Mouse (Mus musculus) bone marrow macrophage, adult 2 months (primary cell): ENCODE measurements around the gene Acot13. TPM values are rescaled to one million over a fixed set of nuclear protein-coding genes. Genes with fewer than 3 reads are reported as not detected.
"Not testable (repeated sequence)": the region's sequence is repeated elsewhere in the genome, so short reads cannot be mapped to it uniquely, and the experiment has no call there.

Experiments
- H3K27ac ChIP-seq: 2 replicates; pipeline ENCODE4 v1.5.1; 2012; ENCODE audit warnings: low read depth, low read length; ENCODE audit not compliant: insufficient read depth
- H3K4me1 ChIP-seq: 2 replicates; pipeline ENCODE4 v1.6.1; 2012; ENCODE audit warnings: low read length; ENCODE audit not compliant: control insufficient read depth, insufficient read depth
- H3K4me3 ChIP-seq: 2 replicates; pipeline ENCODE4 v1.5.1; 2012; ENCODE audit warnings: mild to moderate bottlenecking, low read length, moderate library complexity; ENCODE audit not compliant: insufficient read depth
- CTCF ChIP-seq: IDR thresholded peaks from 2 replicates; pipeline ENCODE4 v1.5.1; 2012; ENCODE audit warnings: low read depth, mild to moderate bottlenecking, low read length, moderate library complexity
- POLR2A ChIP-seq: IDR thresholded peaks from 2 replicates; pipeline ENCODE4 v1.6.1; 2012; ENCODE audit warnings: mild to moderate bottlenecking, low read depth, low read length, borderline replicate concordance
- polyA plus RNA-seq: library from polyadenylated mRNA; stranded (reverse); fragments of >200 nt; gene quantifications from 2 replicates; pipeline ENCODE4 v1.2.4, GENCODE M21; 2012; ENCODE audit not compliant: missing spikeins, insufficient read depth, insufficient read length

Acot13 gene
- polyA plus RNA-seq, 1 experiment = 81.0 TPM

DNA sequence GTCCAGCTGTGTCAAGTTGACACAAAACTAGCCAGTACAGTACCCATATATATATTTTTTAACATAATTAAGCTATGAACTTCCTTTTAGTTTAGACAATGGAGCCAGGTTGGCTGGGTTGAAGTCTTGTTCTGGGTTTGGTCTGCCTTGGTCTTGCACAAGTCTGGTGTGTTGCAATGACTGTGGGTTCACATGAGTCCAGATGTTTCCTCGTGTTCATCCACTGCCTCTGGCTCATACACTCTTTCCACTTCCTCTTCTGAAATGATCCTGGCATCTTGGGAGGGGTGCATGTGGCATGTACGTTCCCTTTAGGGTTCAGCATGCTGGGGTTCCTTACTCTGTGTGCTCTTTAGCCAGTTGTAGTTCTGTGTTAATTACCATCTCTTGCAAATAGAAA is 40.0 kb downstream of the Acot13 start:
- Histone ChIP-seq H3K4me3 (no peak overlapping the region), H3K27ac (peak overlapping the region; percentile 100), H3K4me1 (peaks cover 56% of the 10 kb centered on the region)
- no peak for TF ChIP-seq CTCF
- no peak for TF ChIP-seq POLR2A

DNA sequence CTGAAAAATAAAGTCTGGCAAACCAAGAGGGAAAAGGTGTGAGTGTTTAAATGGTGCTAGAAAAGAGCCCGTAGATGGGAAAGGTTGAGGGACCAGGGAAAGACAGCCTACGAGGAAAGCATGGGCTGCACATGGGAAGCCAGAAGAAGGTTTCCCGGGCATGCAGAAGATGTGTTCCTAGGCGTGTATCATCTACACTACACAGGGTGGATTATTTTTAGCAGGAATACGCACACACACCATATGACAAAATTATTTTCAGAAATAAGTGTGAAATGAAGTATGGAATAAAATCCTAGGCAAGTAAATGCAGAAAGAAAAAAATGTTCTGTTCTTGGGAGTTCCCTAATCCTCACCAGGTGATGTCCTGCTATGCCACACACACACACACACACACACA is 43.9 kb downstream of the Acot13 start:
- Histone ChIP-seq H3K4me3 (no peak overlapping the region), H3K4me1 (peaks cover 54% of the 10 kb centered on the region), H3K27ac (no peak overlapping the region)
- TF ChIP-seq CTCF (no peak), POLR2A (no peak)

DNA sequence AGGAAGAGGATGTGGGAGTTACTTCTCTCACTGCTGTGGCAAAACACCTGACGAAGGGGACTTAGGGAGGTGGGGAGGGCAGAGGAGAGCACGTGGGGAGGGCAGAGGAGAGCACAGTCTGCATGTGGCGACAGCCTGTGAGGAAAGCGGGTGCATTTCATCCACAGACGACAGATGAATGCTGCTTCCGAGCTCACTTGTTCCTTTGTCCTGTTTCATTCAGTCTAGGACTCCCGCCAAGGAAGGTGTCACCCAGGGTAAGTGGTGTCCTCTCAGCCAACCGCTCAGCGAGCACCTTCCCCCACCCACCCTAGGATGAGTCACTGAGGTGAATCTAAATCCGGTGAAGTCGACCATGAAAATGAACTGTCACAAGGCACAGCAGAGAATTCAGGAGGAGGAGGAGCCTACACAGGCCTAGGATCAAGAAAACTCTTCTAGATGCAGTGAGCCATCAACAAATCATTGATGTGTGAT is 45.3 kb downstream of the Acot13 start:
- peaks cover 64% of the 10 kb centered on the region for H3K4me1 ChIP-seq
- H3K4me3 ChIP-seq = no peak overlapping the region
- H3K27ac ChIP-seq = peak overlapping the region; percentile 8
- TF ChIP-seq CTCF (no peak), POLR2A (no peak)

DNA sequence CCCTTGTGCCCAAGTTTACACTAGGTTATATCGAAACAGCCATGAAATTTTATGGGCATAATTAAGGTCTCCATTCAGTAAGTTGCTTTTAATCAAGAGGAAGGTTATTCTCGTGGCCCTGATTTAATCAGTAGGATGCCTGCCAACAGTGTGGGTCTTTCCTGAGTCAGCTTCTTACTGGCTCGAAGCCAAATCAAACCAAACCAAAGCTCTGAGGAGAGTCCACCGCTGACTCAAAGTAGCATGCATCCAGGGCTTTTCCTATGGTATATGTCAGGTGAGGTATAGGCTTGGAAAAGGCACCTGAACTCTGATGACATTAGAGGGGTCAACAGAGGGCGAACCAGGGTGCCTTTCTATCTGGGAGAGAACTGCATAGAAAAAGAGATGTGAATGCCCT is 49.4 kb downstream of the Acot13 start:
- Histone ChIP-seq H3K4me3 (no peak overlapping the region), H3K27ac (peak overlapping the region; percentile 15; the same call in 1 of the 2 replicates), H3K4me1 (peaks cover 64% of the 10 kb centered on the region)
- no peak for TF ChIP-seq POLR2A
- no peak for TF ChIP-seq CTCF

DNA sequence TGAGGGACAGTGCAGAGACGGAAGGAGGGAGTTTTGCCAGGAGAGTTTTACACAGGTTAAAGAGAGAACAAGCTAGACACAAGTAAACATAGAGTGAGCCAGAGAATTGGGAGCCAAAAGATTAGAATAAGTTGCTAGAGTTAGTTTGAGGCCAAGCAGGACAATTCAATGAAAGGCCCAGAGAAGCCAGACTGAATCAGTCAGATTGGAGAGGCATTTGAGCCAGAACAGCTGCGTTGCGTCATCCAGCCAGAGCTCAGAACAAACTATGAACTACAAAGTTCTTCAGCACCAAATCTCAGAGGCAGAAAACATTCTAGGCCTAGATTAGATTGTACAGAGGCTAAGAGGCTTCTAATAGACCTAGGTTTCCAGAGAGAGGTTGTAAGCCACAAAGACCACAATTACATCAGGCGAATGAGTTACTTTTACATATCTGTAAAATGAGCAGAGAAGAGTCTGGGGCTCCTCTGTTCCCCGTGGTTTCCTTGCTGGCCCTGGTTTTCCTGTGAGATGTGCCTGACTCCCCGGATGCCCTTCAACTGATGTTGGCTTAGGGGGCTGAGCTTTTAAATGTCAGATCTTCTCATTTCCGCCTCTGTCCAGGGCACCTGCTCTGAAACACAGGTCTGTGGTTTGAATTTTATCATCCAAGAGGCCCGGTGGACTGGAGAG is 52.5 kb downstream of the Acot13 start:
- Histone ChIP-seq H3K4me3 (no peak overlapping the region), H3K27ac (peak overlapping the region; percentile 73), H3K4me1 (peaks cover 59% of the 10 kb centered on the region)
- TF ChIP-seq POLR2A (no peak), CTCF (no peak)

DNA sequence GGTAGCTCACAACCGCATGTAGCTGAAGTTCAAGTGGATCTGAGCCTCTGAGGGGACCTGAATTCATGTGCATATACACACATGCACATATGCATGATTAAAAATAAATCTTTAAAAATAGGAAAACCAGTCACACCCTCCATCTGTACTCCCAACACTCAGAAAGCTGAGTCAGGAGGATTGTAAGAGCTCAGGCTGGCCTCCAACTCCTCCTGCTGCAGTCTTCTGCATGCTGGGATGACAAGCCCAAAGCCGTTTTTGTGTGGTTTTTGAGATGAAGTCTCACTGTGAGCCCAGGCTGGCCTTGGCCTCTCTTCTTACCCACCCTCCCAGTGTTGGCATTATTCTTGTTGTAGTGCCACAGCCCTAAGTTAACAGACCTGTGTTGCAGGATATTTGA is 53.3 kb downstream of the Acot13 start:
- Histone ChIP-seq H3K27ac (peak overlapping the region; percentile 73), H3K4me3 (no peak overlapping the region), H3K4me1 (peaks cover 57% of the 10 kb centered on the region)
- no peak for TF ChIP-seq CTCF

DNA sequence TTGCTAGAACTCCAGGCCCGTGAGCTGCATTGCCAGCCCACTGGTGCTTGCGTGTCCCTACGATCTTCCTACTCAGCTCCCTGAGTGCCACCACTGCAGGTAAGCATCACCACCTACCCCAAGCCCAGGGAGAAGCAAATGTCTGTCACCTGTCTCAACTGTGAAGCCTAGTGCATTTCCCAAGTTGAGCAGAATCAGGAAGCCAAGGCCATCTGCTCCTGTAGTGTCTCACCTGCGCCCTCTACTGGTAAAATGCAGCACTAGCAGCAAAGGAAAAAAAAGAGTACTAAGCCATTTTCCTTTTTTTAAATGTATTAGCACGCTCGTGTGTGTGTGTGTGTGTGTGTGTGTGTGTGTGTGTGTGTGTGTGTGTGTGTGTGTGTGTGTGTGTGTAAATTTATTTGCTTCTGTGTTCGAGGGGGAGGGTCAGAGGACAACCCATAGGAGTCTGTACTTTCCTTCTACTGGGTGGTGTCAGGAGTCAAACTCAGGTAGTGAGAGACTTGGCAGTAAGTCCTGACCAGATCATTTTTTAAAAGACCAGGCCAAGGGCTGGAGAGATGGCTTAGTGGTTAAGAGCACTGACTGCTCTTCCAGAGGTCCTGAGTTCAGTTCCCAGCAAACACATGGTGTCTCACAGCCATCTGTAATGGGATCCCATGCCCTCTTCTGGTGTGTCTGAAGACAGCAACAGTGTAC is 55.0 kb downstream of the Acot13 start:
- peak overlapping the region; percentile 38 for H3K27ac ChIP-seq
- TF ChIP-seq CTCF (no peak; the same call in 1 of the 2 replicates), POLR2A (no peak)
- peaks cover 42% of the 10 kb centered on the region for H3K4me1 ChIP-seq
- no peak overlapping the region for H3K4me3 ChIP-seq

DNA sequence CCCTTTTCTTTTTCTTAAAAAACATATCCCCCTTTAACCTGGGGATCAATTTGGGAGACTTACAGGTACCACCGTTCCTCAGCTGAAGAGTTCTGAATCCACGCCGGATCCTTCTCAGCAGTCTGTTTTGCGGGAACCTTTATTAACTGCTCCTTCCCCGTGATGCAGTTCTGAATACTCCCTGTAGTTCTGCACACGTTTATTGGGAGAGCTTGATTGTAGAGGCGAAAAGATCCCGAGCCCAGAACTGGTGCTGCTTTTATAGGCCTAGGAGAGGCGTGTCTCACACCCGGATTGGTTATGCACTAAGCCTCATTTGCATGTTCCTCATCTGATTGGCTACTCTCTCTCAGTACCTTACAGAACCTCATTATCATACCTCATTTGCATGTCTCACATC is 59.9 kb downstream of the Acot13 start:
- H3K27ac ChIP-seq, H3K4me3 ChIP-seq: not testable (repeated sequence)
- peaks cover 11% of the 10 kb centered on the region; the same call in 1 of the 2 replicates for H3K4me1 ChIP-seq

Other genes starting within 250 kb of the Acot13 start
- 0.46 and 1.2 TPM in 2 replicates for gene Ripor2, start 249.4 kb downstream of the Acot13 start, polyA plus RNA-seq
- gene Armh2, start 90.3 kb downstream of the Acot13 start, polyA plus RNA-seq = not detected in 2 replicates
- gene Gmnn, start 69.6 kb downstream of the Acot13 start, polyA plus RNA-seq = 64.6 and 76.6 TPM in 2 replicates
- 575 and 610 TPM in 2 replicates for gene BC005537, start 29.9 kb downstream of the Acot13 start, polyA plus RNA-seq
- 29.0 and 36.4 TPM in 2 replicates for gene Tdp2, start 139 bp upstream of the Acot13 start, polyA plus RNA-seq
- not detected in 2 replicates for gene D130043K22Rik, start 13.6 kb upstream of the Acot13 start, polyA plus RNA-seq
- 0.32 and 0.37 TPM in 2 replicates for gene Aldh5a1, start 106.1 kb upstream of the Acot13 start, polyA plus RNA-seq
- not detected in 2 replicates for gene Gpld1, start 111.6 kb upstream of the Acot13 start, polyA plus RNA-seq
- 11.3 and 15.8 TPM in 2 replicates for gene Mrs2, start 188.8 kb upstream of the Acot13 start, polyA plus RNA-seq
- not detected in 2 replicates for gene Dcdc2a, start 224.5 kb upstream of the Acot13 start, polyA plus RNA-seq